Mouse (Mus musculus): ENCODE measurements at regions not wholly inside any gene's neighbourhood (a gene's known extent, or its start where the extent isn't known, plus 50 kb on each side); places are given as distances from the start of the nearest gene placed in this dataset.
"Not testable (repeated sequence)": the region's sequence is repeated elsewhere in the genome, so short reads cannot be mapped to it uniquely, and the experiment has no call there.

DNA sequence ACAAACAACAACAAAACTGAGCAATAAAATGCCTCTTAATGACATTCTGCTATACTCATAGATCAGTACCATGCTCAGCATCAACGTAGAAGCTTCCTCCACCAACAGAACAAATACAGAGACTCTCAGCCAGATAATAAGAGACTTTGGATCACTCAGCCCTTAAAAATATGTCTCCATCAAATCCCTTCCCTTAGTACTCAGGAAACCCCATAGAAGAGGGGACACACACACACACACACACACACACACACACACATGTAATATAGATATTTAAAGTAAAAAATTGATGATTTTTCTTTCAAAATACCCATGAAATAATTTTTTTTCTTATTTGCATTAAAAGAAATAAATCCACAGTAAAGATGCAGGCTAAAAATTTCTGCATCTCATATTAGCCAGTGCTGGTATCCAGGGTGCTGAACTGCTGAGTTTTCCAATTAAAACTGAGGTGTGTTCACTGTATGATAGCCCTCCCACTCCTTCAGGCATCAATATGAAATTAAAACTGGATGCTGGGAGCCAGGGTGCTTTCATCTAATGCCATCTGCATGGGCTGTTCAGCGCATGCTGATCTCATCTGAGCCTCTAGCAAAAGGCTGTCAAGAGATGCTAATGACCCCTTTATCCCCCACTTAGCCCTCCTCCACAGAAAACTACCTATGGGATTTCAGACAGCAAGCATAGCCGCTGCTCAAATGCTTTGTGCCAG lies 321.0 kb downstream of the Tm4sf1 start:
- no peak for DNase-seq

DNA sequence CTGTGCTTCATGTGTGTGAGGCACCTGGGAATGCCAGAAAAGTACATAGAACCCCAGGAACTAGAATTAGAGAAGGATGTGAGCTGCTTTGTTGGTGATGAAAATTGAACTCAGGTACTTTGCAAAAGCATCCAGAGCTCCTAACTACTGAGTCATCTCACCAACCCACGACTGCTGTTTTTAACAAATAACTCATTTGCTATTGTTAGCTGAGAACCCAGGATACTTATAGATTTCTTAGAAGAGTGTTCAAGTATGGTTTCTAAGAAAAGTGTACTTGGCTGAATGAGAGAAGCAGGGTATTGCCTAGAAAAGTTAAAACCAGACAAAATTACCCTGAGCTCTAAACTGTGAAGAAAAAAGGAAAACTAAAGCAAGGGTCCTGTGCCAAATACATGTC lies 335.8 kb downstream of the Tm4sf1 start:
- DNase-seq = no peak

DNA sequence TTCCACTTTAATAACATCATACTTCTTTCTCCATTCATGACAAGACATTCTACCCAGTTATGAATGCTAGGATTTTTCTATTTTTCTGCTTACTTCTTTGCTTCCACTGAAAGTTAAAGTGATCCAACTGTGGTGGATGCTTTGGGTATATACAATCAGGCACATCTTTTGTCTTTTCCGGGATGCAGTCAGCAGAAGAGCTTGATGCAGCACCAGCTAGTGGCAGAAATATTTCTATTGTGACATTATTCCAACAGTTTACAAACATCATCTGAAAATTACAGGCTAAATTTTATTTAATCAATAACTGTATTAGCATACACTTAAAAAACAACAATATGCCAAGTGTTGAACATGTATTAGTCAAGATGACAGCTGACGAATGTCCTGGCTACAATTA lies 336.3 kb downstream of the Tm4sf1 start:
- no peak for DNase-seq

DNA sequence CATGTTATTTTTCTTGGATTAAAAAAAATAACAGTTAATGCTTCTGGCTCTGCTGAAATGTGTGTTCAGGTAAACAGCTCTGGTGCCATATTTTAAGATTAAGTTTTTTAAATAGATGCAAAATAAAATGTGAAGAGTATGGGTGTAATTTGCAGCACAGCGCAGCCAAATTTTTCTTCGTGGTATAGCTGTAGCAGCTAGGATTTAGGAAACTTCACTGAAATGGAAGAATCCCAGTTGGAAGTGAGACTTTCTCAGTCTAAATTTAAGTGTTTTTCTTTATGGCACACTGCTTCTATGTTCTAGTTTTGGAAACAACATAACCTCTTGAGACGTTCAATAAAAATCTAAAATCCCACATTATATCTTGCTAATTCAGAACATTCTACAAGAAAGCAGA lies 337.6 kb downstream of the Tm4sf1 start:
- DNase-seq = no peak

DNA sequence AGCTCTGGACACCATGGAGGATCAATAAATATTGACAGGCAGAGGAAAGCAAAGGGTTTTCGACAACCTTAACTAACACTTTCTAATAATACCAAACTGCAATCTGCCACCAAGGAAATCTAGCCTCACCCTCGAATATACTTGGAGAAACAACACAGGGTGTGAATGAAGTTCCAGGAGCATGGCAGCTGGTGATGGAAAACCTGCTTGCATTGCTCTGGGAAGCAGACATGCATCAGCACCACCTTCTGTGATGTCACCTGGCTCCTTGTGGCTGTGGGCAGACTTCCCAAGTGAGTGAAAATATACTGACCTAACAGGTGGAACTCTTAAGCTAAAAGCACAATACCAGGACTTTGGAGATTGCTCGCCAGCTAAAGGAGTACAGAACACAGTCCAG lies 338.5 kb downstream of the Tm4sf1 start:
- DNase-seq = peak; percentile 52 to 59

DNA sequence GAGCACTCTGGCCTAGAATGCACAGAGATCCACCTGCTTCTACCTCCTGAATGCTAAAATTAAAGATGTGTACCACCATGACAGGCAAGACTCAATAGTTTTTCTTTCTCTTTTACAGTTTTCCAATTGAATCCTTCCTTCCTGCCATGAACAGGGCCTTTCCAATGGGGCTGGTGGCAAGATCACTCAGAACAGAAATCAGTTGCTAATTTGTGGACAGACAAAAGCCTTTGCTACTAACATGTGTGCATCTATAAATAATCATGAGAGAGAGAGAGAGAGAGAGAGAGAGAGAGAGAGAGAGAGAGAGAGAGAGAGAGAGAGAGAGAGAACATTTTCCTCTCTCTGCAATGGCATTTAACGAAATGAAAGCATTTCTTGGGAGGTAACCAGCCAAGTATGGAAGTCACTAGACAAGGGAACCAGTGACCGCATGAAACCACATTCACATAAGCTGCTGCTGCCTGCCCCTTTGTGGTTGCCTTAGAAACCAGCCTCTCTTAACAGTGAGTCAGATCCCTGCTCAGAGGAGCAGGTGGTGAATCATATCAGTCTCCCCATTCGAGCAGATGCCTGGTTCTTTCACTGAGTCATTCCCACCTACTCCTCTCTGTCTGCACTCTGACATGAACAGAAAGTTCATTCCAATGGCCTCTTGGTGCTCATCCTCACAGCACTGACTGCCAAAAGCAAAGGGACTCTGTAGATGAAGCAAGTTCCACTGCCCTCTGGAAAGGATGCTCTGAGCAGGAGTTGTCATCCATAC lies 339.4 kb downstream of the Tm4sf1 start:
- DNase-seq = peak; percentile 65 to 71

DNA sequence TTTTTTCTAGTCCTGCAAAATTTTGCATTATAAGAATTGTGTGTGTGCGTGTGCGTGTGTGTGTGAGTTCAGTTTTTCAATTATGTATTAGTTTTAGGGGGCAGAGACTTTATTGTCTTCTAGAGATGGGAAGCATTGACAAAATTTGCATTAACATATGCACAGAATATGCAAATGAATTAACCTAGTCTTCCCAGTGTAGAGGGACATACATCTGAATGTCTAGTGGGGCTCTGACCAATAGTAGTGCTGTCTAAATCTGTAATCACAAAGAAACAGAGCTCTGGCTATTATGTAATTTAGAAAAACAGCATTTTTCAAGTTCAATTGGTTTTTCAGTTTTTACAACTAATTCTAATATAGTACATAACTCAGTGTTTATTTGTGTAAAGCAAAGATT lies 344.8 kb downstream of the Tm4sf1 start:
- DNase-seq = no peak

DNA sequence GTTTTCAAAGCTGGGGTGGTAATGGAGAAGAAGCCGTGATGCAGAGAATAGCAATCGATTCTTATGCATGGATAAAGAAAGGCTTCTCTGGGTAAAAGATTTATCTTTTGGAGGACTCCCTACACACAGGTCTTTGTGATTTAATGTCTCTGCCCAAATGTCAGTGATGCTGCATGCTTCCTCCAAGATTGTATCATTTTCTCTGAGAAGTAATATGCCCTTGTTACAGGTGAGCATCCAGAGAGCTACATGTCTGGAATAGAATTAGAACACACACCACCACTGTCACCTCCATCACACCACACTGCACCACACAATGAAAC lies 346.0 kb downstream of the Tm4sf1 start:
- DNase-seq = no peak

DNA sequence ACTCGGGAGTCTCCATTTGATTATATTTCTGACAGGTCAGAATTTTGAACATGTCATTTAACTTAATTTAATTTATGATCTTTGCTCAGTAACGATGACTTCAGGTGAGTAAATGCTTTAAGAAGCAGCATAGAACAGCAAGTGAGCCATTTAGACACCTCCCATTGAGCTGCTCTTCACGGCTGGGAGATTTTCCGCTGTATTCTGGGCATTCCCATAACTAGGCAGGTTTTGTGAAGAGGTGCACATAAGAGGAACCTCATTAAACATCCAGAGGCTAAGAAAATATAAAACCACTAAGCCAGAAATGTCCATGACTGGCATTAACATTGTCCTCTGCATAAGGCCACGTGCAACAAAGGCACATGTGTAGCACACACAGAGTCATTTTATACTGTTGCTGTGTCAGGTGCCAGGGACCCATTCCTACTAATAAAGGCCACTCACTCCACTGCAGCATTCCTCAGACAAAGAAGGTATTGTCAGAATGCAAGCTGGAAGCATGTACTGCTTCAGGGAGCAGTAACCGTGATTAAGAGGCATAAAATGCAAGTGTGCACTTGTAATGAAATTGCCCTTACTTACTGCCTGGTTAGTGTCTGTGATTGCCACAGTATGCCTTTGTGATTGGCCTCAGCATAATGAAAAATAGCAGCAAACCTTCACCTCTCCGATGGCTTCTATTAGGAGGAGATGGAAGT lies 346.5 kb downstream of the Tm4sf1 start:
- no peak for DNase-seq

DNA sequence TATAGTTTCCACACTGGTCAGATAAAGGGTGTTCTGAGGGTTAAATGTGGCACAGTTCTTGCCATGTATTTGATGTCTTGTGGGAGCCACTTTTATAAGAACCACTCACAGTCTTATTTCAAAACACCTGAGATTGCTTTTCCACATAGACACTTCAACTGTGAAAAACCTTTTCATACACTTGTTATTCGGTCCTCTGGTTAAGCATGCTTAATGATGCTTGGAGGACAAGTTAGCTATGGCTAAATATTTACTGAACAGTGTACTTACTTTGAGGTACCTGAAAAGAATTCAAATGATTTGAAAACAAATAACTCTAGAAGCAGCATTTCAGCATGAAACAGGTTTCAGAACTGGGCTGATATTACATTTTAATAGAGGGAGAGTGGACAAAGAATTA lies 359.2 kb downstream of the Tm4sf1 start:
- not testable (repeated sequence) for DNase-seq

DNA sequence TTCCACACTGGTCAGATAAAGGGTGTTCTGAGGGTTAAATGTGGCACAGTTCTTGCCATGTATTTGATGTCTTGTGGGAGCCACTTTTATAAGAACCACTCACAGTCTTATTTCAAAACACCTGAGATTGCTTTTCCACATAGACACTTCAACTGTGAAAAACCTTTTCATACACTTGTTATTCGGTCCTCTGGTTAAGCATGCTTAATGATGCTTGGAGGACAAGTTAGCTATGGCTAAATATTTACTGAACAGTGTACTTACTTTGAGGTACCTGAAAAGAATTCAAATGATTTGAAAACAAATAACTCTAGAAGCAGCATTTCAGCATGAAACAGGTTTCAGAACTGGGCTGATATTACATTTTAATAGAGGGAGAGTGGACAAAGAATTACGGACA lies 372.8 kb downstream of the Tm4sf1 start:
- not testable (repeated sequence) for DNase-seq

DNA sequence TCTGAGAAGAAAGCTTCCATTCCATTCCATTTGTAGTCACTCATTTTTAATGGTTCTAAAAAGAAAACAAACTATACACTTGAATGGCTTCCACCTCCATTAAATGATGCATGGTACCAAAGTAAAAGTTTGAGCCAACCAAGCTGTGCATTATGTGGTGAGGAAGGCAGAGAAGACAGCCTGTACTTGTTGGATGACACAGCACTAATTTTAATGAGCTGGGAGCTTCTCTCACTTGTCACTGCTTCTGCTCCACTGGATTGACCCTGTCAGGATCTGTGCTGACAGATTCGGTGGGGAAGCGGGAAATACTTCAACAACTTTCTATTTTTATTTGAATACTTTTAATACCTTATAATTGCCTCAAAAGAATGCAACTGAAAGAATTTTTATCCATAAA lies 403.3 kb downstream of the Tm4sf1 start:
- no peak for DNase-seq

DNA sequence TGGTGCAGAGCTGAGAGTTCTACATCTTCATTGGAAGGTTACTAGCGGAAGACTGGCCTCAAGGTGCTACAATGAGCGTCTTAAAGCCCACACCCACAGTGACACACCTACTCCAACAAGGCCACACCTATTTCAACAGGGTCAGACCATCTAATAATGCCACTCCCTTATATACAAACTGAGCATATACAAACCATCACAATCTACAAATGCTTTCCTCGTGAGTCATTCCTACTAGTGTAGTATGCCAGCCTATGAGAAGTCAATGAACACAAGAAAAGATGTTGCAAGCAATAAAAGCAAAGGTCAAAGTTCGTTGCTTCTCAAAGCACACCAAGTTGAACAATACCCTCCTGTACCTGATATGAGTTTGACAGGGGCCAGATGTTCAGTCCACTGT lies 424.7 kb downstream of the Tm4sf1 start:
- no peak for DNase-seq

DNA sequence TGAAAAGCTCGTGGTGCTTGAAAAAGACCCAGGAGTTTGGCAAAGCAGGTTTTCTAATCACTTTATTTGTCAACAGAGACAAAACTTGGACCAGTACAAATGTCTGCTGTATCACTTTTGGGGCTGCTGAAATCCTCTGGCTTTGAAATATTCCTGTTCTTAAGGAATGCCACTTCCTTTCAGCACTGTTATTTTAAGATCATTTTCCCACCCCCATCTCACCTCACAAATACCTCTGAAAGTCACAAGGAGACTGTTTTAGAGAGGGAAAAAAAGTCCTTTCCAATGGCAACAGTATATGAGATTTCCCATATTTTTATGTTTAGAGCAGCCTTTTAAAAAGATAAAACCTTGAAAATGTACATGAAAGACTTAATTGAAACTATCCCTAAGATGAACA lies 438.2 kb downstream of the Tm4sf1 start:
- DNase-seq = no peak

DNA sequence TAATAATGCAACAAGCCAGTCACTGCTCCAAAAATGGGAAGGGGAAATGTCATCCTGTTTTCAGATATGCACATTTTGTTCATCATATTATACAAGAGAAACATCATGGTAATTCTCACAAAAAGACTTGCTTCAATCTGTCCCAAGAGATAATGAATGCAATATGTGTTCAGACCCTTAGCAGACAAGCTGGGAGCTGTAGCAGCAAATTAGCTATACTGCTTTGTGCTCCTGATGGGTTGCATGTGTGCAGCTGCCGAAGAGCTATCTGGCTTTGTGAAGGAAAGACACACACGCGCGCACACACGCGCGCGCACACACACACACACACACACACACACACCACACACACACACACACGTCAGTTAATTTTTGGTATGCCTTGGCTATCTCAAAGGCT lies 441.9 kb downstream of the Tm4sf1 start:
- no peak for DNase-seq

DNA sequence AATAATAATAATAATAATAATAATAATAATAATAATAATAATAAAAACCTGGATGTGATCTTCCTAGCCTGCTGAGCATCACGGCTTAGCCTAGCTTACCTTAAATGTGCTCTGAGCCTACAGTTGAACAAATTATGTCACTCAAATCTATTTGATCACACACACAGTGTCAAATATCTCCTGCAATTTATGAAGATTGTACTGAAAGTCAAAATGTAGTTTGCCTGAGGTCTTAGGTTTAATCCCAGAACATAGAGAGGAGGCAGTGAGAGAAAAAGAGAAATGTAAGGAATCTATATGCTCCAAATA lies 456.4 kb downstream of the Tm4sf1 start:
- no peak for DNase-seq

DNA sequence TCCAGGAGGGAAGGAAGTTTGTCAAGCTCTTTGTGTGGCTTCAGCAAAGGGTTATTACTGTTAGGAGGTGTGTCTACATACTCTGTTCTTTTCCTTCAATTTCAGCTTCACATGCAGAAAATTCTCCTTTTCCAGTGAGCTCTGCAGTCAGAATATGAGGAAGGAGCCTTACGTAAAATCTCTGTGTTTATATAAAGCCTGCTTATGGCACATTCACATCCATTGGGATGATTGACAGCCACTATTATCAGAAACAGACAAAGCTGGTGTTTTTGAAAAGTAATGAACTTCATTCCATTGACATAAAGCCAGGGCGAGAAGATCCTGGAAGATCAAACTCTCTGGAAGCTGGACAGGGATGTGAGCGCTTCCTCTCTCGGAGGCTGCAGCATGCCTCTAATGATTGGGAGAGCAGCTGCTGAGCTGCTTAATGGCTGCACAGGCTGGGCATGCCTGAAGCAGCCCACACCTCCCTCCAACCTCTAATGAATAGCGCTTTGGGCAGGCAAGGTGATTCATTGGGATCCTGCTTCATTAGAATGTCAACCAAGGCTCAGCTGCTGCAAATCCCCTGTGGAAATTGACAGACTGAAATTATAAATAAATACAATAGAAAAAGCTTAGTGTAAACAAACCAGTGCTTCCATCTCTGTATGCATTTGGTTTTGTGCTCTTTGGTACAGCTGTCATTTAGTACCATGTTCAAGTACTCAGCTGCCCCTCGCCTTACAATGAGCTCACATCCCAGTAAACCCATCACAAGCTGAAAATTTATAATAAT lies 456.9 kb downstream of the Tm4sf1 start:
- DNase-seq = no peak

DNA sequence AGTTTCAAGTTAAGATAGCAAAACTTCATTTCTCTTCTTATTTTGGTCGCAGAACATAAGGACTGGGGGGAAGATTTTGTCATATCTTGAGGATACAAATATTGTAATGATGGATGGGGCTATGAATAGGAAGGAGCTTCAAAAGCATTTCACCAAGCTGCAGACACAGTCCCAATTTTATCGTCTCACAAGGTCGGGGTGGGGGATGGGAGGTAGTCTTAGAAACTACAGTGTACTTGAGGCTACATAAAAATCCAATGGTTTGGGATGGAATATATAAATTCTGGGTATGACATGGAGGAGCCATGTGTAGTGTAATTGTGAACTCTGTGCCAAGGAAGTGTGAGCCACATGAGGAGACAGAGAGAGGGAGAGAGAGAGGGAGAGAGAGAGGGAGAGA lies 464.6 kb downstream of the Tm4sf1 start:
- DNase-seq = no peak

DNA sequence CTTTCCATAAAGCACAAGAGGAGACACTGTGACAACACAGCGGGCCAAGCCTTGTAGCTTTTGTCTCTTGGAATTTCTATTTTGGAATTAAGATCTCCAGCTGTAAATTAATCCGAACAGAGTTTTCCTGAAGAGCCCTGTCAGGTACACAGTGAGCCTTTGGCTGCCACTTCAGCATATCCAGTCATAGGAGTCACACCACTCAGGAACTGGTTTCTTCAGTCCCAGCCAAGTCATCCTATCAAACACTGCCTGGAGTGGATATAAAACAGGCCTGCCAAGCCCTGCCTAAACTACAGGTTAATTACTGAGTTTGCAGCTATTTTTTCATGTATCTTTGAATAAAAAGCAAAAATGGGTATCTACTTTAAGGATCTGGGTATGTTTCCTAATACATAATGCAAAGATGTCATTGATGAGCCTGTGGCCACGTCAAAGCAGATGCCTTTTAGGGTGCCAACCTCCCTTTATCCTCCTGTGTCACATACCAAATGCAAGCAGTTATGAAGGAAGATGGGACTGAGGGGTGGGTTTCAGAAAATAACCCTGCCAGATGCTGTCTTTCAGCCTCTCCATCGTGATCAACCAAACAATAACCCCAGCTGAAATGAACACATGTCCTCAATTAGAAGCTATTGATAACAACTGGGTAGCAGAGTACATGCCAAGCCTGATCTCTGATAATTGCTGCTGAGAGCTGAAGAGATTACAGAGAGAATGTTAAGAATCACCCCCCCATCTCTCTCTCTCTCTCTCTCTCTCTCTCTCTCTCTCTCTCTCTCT lies 471.3 kb downstream of the Tm4sf1 start:
- DNase-seq = no peak

DNA sequence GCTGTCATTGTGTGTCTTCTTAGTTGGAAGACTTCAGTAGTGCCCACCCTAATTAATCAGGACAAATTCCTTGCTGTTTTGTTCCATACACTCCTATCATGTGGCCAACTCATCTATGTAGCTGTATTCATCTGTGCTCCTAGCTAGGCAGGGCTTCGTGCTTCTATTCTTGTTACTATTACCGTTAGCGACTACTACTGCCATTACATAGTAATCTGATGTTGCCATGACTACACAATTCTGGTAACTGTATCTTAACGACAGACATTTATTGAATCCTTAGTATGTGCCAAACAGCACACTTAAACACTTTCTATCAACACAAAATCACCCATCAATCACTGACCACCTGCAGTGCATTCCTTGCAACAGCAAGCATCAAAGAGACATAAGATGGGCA lies 477.6 kb downstream of the Tm4sf1 start:
- no peak for DNase-seq

DNA sequence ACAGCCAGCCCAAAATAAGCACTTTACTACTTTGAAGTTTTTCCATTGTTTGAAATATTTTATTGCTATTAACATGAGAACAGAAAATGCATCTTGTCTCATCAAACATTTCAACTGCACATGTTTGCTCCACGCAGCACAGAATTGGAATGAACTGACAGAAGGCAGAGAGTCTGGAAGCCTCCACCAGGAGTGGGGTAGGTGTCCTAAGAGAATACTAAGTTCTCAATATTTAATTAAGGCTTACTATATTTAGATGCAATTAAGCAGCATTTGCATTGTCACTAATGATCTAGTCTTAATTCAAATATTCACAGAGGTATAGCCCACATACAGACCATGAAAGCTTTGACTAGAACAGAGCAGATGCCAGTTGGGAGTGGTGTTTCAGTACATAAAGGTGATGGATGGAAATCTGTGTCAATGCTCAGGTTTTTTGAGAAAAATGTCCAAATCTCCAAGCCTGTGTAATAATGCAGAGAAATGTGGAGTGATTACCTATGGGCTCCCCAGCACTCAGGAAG lies 491.2 kb downstream of the Tm4sf1 start:
- DNase-seq = no peak

DNA sequence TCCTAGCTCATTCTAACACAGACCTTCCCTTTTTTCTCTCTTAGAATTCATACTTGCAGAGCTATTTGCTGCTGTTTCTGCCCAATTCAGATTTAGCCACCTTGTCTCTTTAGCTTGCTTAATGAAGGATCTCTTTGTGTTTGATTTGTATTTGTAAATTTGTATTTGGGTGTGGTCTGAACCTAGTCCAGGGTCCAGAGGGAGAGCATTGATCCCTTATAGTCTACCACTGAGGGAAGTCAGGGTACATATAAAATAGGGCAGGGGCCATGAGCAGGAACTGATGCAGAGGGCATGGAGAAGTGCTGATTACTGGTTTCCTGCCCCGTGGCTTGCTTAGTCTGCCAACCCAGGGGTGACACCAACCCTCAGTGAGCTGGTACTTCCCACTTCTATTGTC lies 508.7 kb downstream of the Tm4sf1 start:
- no peak for DNase-seq

DNA sequence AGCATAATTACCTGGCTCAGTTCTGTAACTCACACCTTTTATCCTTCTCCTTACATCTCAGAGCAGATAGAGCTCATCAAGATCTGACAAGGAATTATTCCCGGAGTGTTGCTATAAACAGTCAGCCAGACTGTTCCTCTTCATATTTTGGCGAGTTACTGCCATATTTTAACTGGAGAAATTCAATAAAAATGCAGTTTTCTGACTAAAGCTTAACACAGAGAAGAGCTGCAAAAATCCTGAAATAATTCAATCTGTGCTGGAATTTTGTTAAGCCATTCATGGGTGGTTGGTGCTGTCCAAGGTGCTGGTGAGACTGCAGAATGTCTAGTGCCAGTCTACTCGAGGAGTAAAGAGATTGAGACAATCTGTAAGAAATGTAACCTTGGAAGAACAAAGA lies 512.6 kb downstream of the Tm4sf1 start:
- DNase-seq = no peak
